Mouse (Mus musculus) liver, adult 2 months (tissue): ENCODE results near the gene Ccl1.

Source experiments
- CTCF ChIP-seq: fragments of 200-500 bp; IDR thresholded peaks from 2 replicates; pipeline ENCODE4 v1.5.1; 2011; ENCODE audit warnings: low read depth, low read length, control low read depth
- POLR2A ChIP-seq: fragments of 200-500 bp; IDR thresholded peaks from 2 replicates; pipeline ENCODE4 v1.6.1; 2011; ENCODE audit warnings: low read length, control low read depth; ENCODE audit not compliant: insufficient read depth; ENCODE audit errors: extremely low read depth

GRCm38 (mm10) chr11:82173491-82173890 lies 132.0 kb downstream of the Ccl1 start:
- no peak for TF ChIP-seq CTCF
- TF ChIP-seq POLR2A = no peak
